Mouse (Mus musculus): Measurements from ENCODE around the gene Gabrr2. TPM values are rescaled to one million over a fixed set of nuclear protein-coding genes. Genes with fewer than 3 reads are reported as not detected.
"Not testable (repeated sequence)": the region's sequence is repeated elsewhere in the genome, so short reads cannot be mapped to it uniquely, and the experiment has no call there.

Gabrr2 gene
- polyA plus RNA-seq, 1 experiment from 2014 or later = not detected

DNA sequence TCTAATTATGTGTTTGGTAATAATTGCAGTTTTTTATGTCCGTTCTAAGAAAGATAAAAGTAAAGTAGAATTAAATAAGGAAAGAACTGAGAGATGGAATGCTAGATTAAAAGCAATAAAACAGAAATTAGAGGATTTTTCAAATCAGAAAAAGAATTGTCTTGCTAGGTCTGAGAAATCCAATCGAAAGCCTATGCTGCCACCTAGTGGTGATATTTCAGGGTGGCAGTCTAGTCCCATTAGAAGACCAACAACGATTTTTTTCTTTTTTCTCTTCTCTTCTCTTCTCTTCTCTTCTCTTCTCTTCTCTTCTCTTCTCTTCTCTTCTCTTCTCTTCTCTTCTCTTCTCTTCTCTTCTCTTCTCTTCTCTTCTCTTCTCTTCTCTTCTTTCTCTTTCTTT lies 56.3 kb downstream of the Gabrr2 start:
- not testable (repeated sequence) for H3K9me3 ChIP-seq (replicated peaks); H3K4me2 ChIP-seq; H3K9ac ChIP-seq; H3K4me3 ChIP-seq (replicated peaks); H3K27me3 ChIP-seq; H3K36me3 ChIP-seq; ATAC-seq (replicated peaks; ENCODE audit: low FRiP score); H3K4me1 ChIP-seq; H3K27ac ChIP-seq
- 7% methylated on average over 3 of the region's 3 CpGs for WGBS

DNA sequence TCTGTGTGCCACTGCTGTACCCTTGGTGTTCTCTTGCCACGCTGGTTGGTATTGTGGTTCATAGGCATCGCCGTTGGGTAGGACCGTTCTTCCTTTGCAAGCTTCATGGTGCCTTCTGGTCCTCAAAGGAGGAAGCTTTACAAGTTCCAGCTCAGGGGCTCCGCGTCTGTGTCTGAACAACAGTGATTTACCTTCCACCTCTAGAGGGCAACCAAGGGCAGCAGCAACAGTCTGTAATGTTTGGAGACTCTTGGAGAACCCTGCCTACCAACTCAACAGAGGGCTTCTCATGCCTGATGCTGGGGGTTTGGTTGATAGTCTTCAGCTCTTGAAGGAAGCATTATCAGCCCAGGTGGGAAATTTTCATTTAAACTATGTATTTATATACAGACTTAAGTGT lies 61.7 kb downstream of the Gabrr2 start:
- Histone ChIP-seq H3K9ac (no peak overlapping the region), H3K4me1 (no peaks in the 10 kb centered on the region), H3K36me3 (no peaks in the 10 kb centered on the region), H3K4me2 (no peak overlapping the region), H3K9me3 (replicated peaks) (no peaks in the 10 kb centered on the region), H3K4me3 (replicated peaks) (no peak overlapping the region), H3K27ac (no peak overlapping the region), H3K27me3 (no peaks in the 10 kb centered on the region)
- ATAC-seq (replicated peaks; ENCODE audit: low FRiP score) = no peak
- 80% methylated on average over 6 of the region's 6 CpGs for WGBS

DNA sequence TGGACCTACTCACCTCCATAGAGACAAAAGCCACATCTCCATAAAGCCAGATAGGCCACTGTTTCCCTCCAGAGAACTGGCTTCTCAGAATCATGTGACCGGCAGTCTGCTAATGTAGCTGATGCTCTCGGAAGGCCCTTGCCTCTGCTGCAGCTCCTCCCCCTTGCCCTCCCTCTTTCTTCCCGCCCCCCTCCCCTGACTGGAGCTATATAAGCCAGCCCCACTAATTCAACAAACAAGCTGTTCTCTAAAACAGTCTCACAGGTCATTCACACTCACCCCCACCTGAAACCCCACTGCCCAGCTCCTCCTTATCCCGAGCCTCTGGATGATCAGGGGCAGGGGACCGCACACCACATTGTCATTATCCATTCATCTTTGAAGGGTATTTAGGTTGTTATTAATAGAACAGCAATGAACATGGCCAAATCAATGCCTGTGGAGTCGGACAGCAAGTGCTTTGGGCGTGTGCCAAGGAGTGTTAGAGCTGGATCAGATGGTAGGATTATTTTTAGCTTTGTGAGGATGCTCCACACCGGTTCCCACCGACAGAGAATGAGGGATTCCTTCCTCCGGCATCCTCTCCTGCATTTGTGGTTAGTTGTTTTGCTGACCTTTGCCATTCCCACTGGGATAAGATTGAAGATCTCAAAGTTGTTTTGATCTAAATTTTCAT lies 62.7 kb downstream of the Gabrr2 start:
- Histone ChIP-seq H3K36me3 (no peaks in the 10 kb centered on the region), H3K4me2 (no peak overlapping the region), H3K9ac (no peak overlapping the region), H3K27me3 (no peaks in the 10 kb centered on the region), H3K4me1 (no peaks in the 10 kb centered on the region), H3K4me3 (replicated peaks) (no peak overlapping the region), H3K9me3 (replicated peaks) (no peaks in the 10 kb centered on the region), H3K27ac (no peak overlapping the region)
- ATAC-seq (replicated peaks; ENCODE audit: low FRiP score) = no peak
- 70% methylated on average over 10 of the region's 10 CpGs for WGBS

DNA sequence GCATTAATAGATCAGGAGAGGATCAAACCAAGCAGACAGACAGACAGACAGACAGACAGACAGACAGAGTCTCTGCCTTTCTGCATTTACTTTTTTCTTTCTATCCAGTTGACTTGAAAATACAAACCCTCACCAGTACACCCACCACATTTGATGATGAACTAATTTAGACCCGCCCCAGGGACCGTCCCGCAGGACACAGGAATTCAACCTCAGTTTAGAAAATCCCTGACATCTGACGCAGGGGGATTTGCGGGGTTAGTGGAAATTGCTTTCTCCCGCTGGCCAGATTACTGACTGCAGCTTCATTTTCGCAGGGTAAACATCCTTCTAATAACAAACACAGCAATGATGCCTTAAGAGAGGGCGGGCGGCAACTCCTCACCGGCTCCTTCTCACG lies 69.4 kb downstream of the Gabrr2 start, which contains the start of gene Gabrr1:
TSS of gene Gabrr1 (plus strand) at position 301 of the 400 bp plus-strand sequence.
- no peaks in the 10 kb centered on the region for H3K36me3 ChIP-seq
- H3K9me3 ChIP-seq (replicated peaks) = no peaks in the 10 kb centered on the region

More for the DNA sequence above, 69.4 kb downstream of the Gabrr2 start, which contains the start of gene Gabrr1:
- no peaks in the 10 kb centered on the region for H3K27me3 ChIP-seq
- H3K4me2 ChIP-seq = no peak within 1 kb of the TSS
- ATAC-seq (replicated peaks; ENCODE audit: low FRiP score) = no peak
- no peak within 1 kb of the TSS for H3K27ac ChIP-seq
- H3K9ac ChIP-seq = no peak within 1 kb of the TSS
- WGBS = 71% methylated on average over 11 of the region's 11 CpGs
- no peak within 1 kb of the TSS for H3K4me3 ChIP-seq (replicated peaks)
- H3K4me1 ChIP-seq = no peaks in the 10 kb centered on the region

Other genes starting within 250 kb of the Gabrr2 start
- gene Ankrd6, start 112.2 kb upstream of the Gabrr2 start, polyA plus RNA-seq (2015; fragmentation: Nextera tagmentation; extraction: Ambion mirVana) = 12.1 and 13.1 TPM in 2 replicates
- 17.6 and 21.1 TPM in 2 replicates for gene Rragd, start 80.0 kb upstream of the Gabrr2 start, polyA plus RNA-seq (2015; fragmentation: Nextera tagmentation; extraction: Ambion mirVana)
- gene Ube2j1, start 31.6 kb upstream of the Gabrr2 start, polyA plus RNA-seq (2015; fragmentation: Nextera tagmentation; extraction: Ambion mirVana) = 44.7 and 48.9 TPM in 2 replicates
- gene Gabrr1, start 69.5 kb downstream of the Gabrr2 start, polyA plus RNA-seq (2015; fragmentation: Nextera tagmentation; extraction: Ambion mirVana) = 0.06 TPM in 1 of 2 replicates, not detected in the other
- gene Pm20d2, start 126.7 kb downstream of the Gabrr2 start, polyA plus RNA-seq (2015; fragmentation: Nextera tagmentation; extraction: Ambion mirVana) = 0.83 and 1.2 TPM in 2 replicates
- gene Srsf12, start 146.0 kb downstream of the Gabrr2 start, polyA plus RNA-seq (2015; fragmentation: Nextera tagmentation; extraction: Ambion mirVana) = 4.7 and 5.1 TPM in 2 replicates
- gene Pnrc1, start 227.2 kb downstream of the Gabrr2 start, polyA plus RNA-seq (2015; fragmentation: Nextera tagmentation; extraction: Ambion mirVana) = 86.5 and 90.2 TPM in 2 replicates
- gene Rngtt, start 247.3 kb downstream of the Gabrr2 start, polyA plus RNA-seq (2015; fragmentation: Nextera tagmentation; extraction: Ambion mirVana) = 25.3 and 26.4 TPM in 2 replicates